Mouse (Mus musculus): ENCODE data around the gene Nos1ap.

DNA sequence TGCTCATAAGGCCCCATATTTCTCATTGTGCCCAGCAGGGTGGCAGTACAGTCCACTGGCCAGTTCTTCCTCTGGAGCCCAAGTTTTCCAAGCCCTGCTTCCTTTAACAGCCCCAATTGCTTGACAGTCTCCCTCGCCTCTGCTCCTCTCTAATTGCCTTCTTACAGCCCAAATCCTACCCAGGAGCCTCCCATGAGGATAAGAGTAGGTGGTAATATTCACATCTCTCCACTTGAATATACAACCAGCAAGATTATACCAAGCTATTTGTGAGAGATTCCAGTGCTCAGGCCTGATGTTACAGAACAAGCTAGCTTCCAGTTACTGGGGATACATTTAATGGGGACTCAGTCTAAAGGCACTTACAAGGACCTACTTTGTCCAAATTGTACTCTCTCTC, 166.6 kb downstream of the Nos1ap start:
- TF ChIP-seq POLR2A (IDR thresholded peaks at IDR 0.05; ENCODE audit: low read depth, low read length) (no peak), CTCF (IDR thresholded peaks at IDR 0.05; ENCODE audit: borderline replicate concordance, insufficient read depth, low read length) (no peak)

Measured in embryonic fibroblast, embryonic 13.5 days (primary cell).